Mouse (Mus musculus): ENCODE measurements at regions not wholly inside any gene's neighbourhood (a gene's known extent, or its start where the extent isn't known, plus 50 kb on each side); places are given as distances from the start of the nearest gene placed in this dataset.

DNA sequence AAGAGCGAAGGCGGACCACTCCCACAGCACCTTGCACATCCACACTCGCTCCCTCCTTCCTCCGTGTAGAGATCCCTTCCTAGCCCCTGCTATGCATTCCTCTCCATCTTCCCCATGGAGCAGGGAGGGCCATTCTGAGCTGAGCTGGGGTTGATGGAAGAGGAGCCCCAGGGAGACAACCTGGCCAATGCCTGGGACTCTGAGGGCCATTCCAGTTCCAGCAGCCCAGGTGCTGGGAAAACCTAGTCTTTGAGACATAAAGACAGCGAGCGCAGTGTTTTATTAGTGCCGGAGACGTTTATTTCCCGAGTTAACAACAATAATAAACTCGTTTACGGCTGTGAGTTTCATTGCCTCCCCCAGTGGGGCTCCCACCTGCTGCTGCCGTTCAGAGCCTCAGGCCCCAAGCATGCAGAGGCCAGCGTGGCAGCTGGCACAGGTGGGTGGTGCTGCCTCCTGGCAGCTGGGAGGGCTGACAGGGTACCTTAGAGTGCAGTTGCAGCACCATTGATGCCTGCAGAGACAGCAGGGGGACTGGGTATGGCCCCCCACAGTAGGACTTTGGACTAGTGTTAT is 287.4 kb upstream of the Tle3 start:
- in situ Hi-C loops (cut with MboI, MseI) = no loop called here

DNA sequence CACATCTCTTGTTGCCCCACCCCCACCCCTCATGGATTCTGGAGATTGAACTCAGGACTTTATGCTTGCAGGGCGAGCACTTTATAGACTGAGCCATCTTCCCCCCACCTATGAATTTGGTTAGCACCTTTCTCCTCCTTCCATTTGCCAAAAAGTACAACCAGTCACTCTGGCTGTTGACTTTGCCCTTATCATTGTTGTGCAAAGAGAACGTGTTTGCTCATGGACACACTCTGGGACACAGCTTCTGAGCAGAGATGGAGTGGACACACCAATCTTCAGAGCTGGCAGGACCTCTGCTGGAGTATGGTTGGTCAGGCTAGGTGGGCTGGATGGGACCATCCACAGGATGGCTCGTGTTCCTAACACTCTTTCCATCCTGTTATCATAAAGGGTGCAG is 285.1 kb upstream of the Tle3 start:
- in situ Hi-C loops (cut with MboI, MseI) = no loop called here

DNA sequence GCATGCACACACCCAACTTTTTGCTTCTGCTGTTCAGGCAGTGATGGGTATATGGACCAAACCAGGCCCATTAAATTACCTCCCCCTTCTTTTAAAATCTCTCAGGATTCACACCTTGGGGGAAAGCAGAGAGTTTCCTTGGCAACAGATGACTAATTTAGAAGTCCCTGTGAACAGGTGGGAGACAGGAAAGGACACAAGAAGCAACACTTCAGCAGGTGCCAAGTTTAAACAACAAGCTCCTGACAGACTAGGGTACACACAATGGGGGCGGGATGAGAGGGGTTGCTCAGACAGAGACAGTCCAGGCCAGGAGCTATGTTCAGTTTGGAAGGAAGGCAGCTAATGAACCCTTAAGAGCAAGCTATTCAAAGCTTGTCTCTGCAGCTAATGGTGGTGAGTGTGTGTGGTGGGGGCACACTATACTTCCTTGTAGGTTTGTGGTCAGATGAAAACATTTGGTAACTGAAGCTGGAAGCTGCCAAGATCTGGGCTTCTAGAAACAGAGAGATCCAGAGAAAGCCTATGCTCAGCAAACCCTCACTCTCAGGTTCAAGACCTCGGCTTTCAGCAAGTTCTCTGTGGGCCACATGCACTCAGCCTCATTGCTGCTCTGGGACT is 283.0 kb upstream of the Tle3 start:
- in situ Hi-C loops (cut with MboI, MseI) = no loop called here

DNA sequence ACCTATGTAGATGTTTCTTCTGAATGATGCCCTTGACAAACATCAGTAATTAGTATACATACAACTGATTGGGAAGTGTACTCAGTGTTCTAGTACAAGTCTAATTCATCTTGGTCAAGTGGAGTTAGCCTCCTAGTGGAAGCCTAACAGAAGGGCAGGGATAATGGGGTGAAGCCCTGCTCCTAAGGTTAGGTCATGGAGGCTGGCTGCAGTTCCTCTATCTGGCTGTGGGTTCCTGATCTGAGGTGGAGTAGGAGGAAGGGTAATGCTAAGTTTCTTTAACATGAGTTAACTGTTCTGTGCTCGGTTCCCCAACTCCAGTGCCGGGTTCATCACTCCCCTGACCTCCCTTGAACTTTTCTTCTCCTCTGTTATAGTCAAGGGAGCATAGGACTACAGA is 281.1 kb upstream of the Tle3 start:
- in situ Hi-C loops (cut with MboI, MseI) = no loop called here

DNA sequence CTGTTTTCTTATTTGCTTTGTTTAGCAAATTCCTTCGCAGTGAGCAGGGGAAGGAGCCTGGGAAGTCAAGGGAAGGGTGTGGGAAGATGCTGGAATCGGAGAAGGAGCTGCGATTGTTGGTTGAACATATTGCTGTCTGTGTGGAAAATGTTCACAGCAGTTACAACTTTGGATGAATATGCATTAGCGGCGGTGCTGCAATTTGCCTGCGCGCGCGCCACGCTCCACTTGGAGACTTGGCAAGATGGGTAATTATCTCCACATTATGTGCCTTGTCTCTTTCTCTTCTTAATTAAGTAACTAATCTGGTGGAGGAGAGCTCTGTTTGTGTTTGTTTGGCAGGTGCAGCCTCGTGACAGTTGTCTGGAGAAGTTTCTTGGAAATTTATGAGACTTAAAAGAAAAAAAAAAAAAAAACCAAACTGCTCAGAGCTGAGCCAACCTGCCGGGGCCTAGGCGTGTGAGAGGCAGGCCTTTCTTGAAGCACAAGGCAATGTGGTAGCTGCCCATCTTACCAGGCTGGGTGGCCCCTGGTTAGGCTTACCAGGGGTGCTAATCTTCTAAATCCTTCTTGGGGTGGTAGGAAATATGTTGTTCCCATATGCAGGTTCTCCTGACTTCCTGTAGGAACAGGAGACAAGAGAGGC is 279.2 kb upstream of the Tle3 start:
- in situ Hi-C loops (cut with MboI, MseI) = no loop called here

DNA sequence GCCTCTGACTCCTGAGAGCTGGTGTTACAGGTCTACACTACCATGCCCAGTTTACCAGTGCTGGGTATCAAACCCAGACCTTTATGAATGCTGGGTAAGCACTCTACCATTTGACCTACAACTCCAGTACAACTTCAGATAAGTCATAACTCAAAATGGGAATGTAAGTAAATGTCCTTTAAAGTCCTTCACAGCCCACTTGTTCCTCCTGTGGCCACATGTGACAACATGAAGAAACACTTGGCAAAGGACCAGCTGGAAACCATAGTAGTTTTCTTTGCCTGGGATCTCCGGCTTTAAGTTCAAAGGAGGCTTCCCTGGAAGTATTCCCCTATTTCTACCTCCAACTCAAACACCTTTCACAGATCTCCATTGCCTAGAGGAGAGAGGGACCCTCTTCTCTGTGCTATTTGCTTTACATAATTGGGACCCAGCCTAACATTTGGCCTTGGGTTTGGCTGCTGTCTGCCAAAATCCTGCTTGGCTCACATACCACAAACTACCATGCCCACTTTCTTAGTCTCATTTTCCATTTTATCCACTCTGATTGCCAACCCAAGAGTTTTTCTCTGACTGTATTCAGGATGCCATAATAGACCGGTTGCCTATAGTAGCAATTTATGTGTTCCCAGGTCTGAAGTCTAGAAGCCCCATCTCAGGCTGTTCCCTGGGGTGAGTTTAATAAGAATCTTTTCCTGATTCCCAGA is 276.9 kb upstream of the Tle3 start:
- in situ Hi-C loops (cut with MboI, MseI) = no loop called here

DNA sequence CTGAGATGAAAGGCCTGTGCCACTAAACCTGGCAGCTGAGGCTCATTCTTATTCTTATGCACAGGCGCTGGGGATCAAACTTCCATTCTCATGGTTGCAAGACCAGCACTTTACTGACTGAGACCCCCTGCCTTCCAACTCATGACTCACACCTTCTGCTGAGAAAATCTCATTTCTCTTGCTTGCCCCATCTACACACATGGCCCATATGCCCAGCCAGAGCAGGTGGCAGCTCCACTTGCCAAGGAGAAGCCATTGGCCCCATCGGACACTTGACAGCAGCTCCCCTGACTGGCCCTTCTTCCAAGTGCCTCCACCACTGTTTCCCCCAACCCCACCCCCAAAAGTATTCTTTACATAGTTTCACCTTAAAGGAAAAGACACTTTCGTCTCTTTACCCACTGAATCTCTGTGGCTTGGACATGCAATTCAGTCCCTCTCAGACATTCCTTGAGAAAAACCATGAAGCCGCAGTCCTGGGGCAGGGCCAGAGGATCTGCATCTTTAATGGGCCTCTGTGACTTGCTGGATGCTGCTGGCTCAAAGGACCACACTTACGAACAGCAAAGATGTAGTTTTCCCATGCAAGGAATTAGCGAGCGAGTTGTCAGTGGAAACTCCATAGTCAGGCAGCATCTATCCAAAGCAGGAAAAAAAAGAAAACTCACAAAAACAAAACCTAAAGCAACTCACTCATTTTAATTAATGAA is 270.3 kb upstream of the Tle3 start:
- in situ Hi-C loops (cut with MboI, MseI) = no loop called here

DNA sequence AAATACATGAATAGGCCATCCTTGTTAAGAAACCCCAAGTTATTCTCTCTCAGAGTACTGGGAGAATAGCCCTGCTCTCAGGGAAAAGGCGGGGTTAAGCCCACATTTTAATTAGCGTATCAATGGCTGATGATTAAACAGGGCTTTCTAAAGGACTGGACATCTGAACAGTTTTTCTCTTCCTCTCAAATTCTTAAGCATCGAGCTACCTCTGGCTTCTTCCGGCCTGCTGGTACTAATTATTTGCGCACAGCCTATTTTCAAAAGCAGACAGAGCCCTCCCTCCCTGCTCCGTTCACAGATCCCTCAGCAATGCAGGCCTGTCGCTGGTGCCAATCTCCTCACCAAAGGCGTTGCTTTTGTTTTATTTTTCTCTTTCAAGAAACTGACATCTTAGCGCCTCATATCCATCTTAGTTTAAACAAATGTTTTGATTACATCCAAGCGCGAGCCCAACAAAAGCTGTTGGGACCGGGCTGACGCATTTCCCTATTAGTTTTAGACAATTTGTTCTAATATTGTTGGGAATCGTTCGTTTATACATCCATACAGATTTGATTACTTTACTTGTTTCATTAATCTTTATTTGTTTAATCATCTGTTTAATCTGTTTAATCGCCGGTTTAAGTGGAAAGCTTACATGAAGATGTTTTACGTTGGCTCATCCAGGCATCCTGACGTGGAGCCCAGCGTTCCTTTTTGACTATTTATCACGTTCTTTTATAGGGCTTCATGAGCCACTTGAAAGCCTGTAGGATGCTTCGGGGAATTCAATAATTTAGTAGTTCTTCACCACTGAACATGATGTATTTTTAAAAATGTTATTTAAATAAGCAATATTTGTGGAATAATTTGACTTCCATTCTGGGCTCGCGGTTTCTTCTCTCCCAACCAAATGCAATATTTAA is 269.5 kb upstream of the Tle3 start:
- in situ Hi-C loops (cut with MboI, MseI) = no loop called here

DNA sequence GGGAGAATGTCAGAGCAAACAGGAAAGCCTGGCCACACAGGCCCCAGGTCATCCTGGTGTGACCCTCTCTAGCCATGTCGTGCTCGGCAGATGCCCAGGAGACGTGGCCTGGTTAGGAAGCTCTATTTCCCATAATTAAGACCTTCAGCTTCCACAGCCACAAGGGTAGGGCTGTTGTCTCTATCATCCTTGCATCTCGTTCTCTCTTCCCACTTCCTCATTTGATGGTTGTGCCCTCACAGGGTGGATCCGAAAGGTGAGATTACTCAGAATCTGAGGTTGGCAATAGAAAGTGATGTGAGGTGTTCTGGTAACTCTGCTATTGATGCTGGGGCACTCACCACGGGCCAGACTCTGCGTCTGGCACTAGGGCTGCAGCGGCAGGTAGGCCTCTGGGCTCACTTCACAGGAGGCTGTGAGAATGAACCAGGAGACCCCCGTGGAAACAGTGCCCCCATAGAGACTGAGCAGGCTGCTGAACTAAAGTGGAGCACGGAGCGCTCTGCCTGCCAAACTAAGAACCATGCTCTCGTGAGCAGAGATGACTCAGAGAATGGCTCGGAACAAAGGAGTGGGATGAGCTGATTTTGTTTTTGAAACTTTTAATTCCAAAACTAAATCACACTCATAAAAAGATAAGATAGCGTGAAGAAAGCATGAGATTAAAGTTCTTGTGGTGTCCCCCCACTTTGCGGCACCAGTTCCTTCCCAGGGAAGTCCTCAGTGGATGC is 266.5 kb upstream of the Tle3 start:
- in situ Hi-C loops (cut with MboI, MseI) = no loop called here

DNA sequence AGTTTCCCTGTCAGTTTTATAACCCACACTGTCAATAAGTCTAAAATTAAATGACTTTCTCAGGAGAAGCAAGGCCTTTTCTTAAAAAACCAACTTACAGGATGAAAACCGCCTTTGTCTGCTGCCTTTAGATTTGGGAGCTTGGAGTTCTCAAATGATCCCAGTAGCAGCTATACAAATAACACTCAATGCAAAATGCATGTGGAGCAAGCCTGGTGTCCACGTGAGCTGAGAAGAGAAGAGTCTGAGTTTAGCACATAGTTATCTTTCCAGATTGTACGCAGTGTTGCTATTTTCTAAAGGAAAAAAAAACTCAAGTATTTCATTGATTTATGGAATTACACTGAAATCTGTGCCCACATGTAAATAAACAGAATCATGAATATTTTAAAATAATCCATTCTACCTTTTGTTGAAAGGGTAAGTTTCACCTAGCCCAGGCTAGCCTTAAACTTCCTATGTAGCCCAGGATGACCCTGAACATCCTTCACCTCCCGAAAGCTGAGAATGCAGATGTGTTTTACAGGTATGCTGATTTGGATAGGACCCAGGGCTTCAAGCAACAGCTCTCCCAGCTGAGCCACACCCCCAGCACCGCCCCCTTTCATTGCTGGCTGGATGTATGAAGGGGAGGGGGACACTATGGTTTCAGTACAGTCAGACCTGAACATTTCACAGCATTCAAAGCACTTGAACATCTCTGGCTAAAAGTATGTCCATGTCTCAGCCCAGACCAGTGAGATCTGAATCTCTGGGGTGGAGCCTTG is 262.5 kb upstream of the Tle3 start:
- in situ Hi-C loops (cut with MboI, MseI) = no loop called here

DNA sequence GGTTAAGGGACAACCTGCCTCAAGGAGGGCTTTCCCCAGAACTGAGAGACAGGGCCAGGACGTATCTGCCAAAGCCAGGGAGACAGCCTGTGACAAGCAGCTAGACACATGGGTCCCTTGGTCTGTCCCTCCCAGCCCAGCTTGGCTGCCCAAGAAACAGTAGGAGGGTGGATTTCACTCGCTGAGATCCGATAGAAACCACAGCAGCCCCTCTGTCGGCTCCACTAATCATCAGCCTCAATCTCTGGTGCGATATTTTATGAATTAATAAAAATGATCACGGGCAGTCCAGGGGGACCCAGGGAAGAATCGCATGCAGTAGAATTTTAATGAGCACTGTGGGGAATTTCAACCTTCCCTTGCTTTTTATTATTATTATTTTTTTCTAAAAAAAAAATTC is 261.0 kb upstream of the Tle3 start:
- in situ Hi-C loops (cut with MboI, MseI) = no loop called here

DNA sequence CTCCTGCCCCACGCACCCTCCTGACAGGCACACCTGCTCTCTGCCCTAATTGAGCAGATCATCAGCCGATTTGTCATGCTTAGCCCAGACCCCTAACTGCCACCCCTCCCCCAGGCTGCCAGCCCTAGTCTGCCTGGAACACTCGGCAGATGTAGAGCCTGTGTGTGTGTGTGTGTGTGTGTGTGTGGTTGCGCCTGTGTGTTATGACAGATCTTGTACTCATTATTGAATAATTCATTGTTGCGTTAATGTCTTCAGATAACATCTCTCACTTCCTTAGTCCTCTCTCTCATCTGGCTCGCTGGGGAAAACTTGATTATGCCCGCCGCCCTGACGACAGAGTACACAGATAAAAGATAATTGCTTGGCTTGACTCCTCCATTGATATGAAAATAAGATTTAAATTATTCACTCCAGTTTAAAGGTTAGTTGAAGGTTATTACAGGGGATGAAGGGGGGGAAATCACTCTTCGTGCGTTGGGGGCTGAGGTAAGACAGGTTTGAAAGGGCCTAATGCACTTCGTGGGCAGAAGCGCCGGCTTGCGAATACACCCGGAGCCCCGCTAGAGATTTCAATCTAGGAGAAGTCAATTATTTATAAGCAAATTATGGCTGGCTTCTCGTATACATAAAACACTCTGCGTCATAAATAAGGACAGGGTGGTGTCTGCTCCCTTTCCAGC is 260.3 kb upstream of the Tle3 start:
- in situ Hi-C loops (cut with MboI, MseI) = no loop called here

DNA sequence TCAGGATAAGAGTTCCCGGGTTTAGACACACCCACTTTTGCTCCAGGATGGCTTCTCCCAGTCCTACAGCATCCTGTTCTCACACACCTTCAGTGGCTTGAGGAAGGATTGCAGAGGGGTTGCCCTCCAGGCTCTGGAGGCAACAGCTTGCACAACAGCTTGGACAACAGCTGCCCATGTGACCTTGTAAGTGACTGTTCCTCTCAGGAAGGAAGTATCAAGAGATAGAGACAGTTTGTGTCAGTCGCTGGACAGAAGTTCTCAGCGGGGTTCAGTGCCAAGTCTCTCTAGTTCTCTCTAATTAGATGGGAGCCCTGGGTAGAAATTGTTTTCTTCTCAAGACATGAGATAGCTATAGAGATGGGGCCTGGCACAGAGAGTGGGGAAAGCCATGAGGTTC is 252.9 kb upstream of the Tle3 start:
- in situ Hi-C loops (cut with MboI, MseI) = no loop called here

DNA sequence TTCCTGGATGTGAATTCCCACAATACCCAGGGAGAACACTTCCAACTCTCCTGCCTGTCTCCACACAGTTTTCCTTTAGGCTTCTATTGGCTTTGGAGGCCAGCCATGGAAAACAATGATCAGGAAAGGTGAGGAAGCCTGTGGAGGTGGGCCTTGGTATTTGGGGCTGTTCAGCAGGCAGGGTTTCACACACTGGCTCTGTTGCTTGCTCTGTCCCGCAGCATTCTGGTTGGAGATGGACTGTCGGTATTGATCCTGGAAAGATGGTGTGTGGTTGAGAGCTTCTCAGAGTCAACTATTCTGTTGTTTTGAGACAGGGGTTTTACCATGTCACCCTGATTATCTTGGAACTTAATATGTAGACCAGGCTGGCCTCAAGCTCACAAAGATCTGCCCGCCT is 251.6 kb upstream of the Tle3 start:
- in situ Hi-C loops (cut with MboI, MseI) = no loop called here

DNA sequence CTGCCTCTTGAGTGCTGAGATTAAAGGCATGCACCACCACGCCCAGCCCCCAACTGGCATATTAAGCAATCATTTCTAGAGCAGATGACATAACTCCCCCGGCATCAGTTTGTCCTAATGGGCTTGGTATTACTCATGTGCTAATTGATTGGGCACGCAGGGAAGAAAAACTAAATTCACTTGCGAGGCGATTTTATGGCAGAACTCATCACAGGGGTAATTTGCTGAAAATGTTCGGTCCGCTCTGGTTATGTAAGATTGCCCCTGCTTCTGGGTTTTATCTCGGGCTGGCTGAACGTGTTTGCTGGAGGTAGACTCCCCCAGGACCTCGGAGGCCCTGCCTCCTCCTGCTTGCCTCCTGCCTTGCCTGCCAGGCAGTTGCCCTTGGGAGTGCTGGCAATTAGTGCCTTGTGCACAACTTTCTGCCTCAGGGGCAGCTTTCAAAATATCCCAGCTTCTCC is 251.2 kb upstream of the Tle3 start:
- in situ Hi-C loops (cut with MboI, MseI) = no loop called here

DNA sequence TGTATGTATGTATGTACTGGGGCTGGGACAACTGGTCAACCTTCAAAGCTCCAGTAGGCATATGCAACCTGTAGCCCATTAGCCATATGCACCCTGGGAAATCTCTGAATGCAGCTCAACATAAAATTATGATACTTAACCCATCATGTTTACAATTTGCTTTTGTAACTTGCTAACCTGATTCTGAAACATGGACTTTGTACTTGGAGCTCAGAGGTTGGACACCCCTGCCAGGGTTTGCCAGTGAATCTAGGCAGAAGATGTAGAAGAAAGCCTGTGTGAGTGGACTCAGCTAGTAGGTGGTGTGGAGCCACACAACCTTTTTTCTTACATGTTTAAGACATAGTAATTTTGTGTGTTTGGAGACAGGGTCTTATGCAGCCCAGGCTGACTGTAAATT is 248.7 kb upstream of the Tle3 start:
- in situ Hi-C loops (cut with MboI, MseI) = no loop called here

DNA sequence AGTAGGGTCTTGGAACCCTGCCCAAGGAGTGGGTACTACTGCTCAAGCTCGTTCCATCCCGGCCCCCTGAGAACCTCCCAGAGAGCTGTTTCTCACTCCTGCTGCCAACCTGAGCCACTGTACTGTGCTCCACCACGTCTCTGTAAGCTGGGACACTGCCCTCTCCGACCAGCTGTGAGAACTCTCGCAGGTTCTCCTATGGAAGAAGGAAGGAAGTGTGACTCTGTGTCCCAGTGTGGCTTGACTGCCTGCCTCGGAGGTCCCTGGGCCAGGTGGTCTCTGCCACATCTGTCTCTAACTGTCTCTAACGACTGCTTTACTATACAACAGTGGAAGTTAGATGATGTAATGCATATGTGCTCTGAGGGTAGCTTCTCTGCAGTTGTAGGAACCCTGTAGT is 246.4 kb upstream of the Tle3 start:
- in situ Hi-C loops (cut with MboI, MseI) = no loop called here

DNA sequence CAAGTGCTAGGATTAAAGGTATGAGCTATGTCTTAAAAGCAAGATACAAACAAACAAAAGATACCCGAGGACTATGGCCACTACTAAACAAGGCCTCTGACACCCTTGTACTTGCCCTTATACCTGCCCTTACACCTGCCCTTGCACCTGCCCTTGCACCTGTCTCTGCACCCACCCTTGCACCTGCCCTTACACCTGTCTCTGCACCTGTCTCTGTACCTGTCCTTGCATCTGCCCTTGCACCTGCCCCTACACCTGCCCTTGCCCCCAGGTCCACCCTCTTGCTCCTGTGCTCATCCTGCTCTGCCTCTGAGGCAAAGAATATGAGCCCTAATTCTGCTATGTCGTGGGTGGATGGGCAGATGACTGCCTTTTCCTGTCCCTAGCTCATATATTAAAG is 244.1 kb upstream of the Tle3 start:
- in situ Hi-C loops (cut with MboI, MseI) = no loop called here

DNA sequence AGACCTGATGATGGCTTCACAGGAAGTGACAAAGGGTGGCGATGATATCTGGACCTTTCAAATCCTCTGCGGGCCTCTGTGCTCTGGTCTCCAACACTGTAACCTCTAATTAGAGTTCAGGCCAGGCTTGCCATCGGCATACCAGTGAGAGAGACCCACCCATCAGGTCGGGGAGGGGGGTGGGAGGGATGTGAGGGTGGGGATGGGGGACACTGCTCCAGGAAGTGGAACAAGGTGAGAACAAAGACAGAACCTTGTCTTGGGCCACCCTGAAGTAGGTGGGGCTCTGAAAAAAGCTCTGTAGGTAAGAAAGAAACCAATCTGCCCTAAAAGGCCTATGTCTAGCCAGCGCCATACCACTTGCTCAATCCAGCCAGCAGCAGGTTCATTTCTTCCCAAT is 243.0 kb upstream of the Tle3 start:
- in situ Hi-C loops (cut with MboI, MseI) = no loop called here
